Mouse (Mus musculus) erythroblast, embryonic 14.5 days (primary cell): Measurements from ENCODE around the gene Ptprd.

Source experiments
- GATA1 ChIP-seq: IDR thresholded peaks from 2 replicates; pipeline ENCODE4 v1.6.1; 2012; ENCODE audit warnings: low read length, inconsistent platforms, mixed read lengths
- TAL1 ChIP-seq: IDR thresholded peaks from 3 replicates; pipeline ENCODE4 v1.6.1; 2012; ENCODE audit warnings: low read length, inconsistent platforms, mixed read lengths

DNA sequence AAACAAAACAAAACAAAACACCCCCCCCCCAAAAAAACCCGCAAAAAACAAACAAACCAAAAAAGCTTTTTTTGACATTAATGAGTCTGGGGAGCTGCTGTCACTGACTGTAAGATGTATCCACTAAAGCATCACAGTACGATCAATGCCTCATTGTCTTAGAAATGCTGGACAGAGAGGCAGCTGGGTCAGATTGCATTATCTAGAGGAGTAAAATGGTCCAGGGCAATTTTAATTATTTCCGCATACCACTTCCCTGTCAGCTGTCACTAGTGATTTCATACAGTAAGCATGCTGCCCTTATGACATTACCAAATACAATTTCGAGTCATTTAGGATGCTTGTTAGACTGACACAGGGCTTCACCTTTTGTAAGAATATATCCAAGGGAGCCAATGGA is 1134.2 kb downstream of the Ptprd start:
- TF ChIP-seq GATA1 (no peak), TAL1 (no peak)
